Mouse (Mus musculus) neural tube, embryonic 14.5 days (tissue): Measurements from ENCODE around the gene a. TPM values are rescaled to one million over a fixed set of nuclear protein-coding genes. Genes with fewer than 3 reads are reported as not detected.

Experiments
- ATAC-seq: fragments of 200-750 bp; cut with Nextera tagmentation; 2 replicates; pipeline ENCODE4 v1.8.0; 2017; ENCODE audit warnings: low read depth, mild to moderate bottlenecking, moderate TSS enrichment, moderate library complexity
- H3K27ac ChIP-seq: fragments of 300-500 bp; sonication (generic); 2 replicates; pipeline ENCODE4 v1.5.1; 2014; ENCODE audit warnings: low read depth, mild to moderate bottlenecking, control low read depth, low read length, moderate library complexity, mixed read lengths
- H3K27me3 ChIP-seq: fragments of 300-500 bp; sonication (generic); 2 replicates; pipeline ENCODE4 v1.6.1; 2014; ENCODE audit warnings: low read length; ENCODE audit not compliant: control insufficient read depth, insufficient read depth
- H3K36me3 ChIP-seq: fragments of 300-500 bp; sonication (generic); 2 replicates; pipeline ENCODE4 v1.6.1; 2014; ENCODE audit warnings: low read length, mixed read lengths; ENCODE audit not compliant: control insufficient read depth, insufficient read depth
- H3K4me1 ChIP-seq: fragments of 300-500 bp; sonication (generic); 2 replicates; pipeline ENCODE4 v1.6.1; 2014; ENCODE audit warnings: low read length; ENCODE audit not compliant: control insufficient read depth, insufficient read depth
- H3K4me2 ChIP-seq: fragments of 300-500 bp; sonication (generic); 2 replicates; pipeline ENCODE4 v1.6.1; 2014; ENCODE audit warnings: mild to moderate bottlenecking, low read depth, low read length, control low read depth
- H3K4me3 ChIP-seq: fragments of 300-500 bp; sonication (generic); 2 replicates; pipeline ENCODE4 v1.5.1; 2014; ENCODE audit warnings: low read depth, low read length, control low read depth, mixed read lengths
- H3K9ac ChIP-seq: fragments of 300-500 bp; sonication (generic); replicated peaks from 2 replicates; pipeline ENCODE4 v1.6.1; 2014; ENCODE audit warnings: low read depth, mild to moderate bottlenecking, control low read depth, low read length, mixed read lengths
- H3K9me3 ChIP-seq: fragments of 300-500 bp; sonication (generic); 2 replicates; pipeline ENCODE4 v1.6.1; 2016; ENCODE audit warnings: low read length; ENCODE audit not compliant: control insufficient read depth
- WGBS: fragments of 180-500 bp; shearing (Covaris S2); extraction: QIAGEN DNeasy Blood & Tissue Kit; methylation state at CpG from one replicate; pipeline ENCODE4 v1.1.7; 2014; 5-methylcytosine and 5-hydroxymethylcytosine counted together
- polyA plus RNA-seq: library from polyadenylated mRNA; unstranded; fragments of >200 nt; fragmentation: Nextera tagmentation; extraction: Ambion mirVana; gene quantifications from 2 replicates; pipeline ENCODE4 v1.2.1, GENCODE M21; 2014

The a gene
- polyA plus RNA-seq, 1 experiment from 2014 or later = not detected

GRCm38 (mm10) chr2:155090909-155091742 lies 299.9 kb downstream of the a start:
- no peaks in the 10 kb centered on the region for H3K9me3 ChIP-seq
- no peak overlapping the region for H3K4me3 ChIP-seq
- no peak overlapping the region for H3K4me2 ChIP-seq
- H3K27me3 ChIP-seq = no peaks in the 10 kb centered on the region
- no peaks in the 10 kb centered on the region for H3K36me3 ChIP-seq
- no peaks in the 10 kb centered on the region for H3K4me1 ChIP-seq
- 54% methylated on average over 13 of the region's 13 CpGs for WGBS
- no peak for ATAC-seq
- H3K9ac ChIP-seq = no peak overlapping the region
- H3K27ac ChIP-seq = no peak overlapping the region

DNA sequence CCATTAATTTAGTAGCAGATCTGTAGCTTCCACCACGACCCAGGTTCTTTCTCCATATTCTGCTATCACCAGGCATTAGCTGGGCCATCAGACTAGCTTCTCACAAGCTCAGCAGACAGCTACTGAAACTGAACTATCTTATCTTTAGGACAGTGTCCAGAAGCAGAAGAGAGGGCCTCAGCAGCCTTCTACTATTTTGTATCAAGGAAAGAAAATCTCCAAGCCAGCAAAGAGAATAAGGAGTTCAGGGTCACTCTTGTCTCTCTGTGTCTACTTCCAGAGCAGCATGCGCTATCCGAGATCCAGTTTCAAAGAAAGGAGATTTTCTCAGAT lies 300.5 kb downstream of the a start:
- no peak for ATAC-seq
- Histone ChIP-seq H3K9ac (no peak overlapping the region), H3K36me3 (no peaks in the 10 kb centered on the region), H3K4me3 (no peak overlapping the region), H3K9me3 (no peaks in the 10 kb centered on the region), H3K27ac (no peak overlapping the region), H3K4me1 (no peaks in the 10 kb centered on the region), H3K27me3 (no peaks in the 10 kb centered on the region), H3K4me2 (no peak overlapping the region)
- WGBS = 84% methylated on average over 3 of the region's 3 CpGs

- no peak for ATAC-seq
- Histone ChIP-seq H3K36me3 (no peaks in the 10 kb centered on the region), H3K9ac (no peak overlapping the region), H3K9me3 (no peaks in the 10 kb centered on the region), H3K4me3 (no peak overlapping the region), H3K27ac (no peak overlapping the region), H3K4me2 (no peak overlapping the region), H3K27me3 (no peaks in the 10 kb centered on the region), H3K4me1 (no peaks in the 10 kb centered on the region)
- 63% methylated on average over 4 of the region's 4 CpGs for whole genome bisulfite sequencing
Observed at GRCm38 (mm10) chr2:155093418-155093817, 302.2 kb downstream of the a start.

DNA sequence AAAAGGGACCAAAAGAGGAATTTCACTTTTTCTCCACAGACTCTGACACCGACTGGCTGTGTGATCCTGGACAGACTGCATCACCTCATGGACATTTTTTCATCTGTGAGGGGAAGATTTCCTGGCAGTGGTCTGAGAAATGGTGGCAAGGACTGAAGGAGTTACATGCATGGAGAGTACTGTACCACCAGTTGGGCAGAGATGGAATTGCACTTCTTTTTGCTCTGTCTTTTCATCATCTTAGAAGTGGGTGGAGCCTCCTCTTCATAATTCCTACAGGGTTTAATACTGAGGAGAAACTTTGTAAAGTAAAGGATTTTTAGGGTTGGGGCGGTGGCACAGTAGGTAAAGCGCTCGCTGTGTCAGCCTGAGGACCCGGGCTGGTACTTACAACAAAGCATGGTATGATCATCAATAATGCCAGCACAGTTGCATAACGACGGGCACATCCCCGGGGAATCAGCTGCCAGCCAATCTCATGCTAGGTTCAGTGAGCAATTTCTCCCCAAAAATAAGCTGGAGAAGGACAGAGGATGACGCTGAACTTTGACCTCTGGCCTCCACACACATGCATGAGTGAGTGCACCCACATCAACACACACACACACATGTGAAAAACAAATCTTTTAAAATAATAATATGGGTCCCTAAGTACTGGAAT lies 307.6 kb downstream of the a start:
- Histone ChIP-seq H3K9ac (no peak overlapping the region), H3K36me3 (no peaks in the 10 kb centered on the region), H3K27me3 (no peaks in the 10 kb centered on the region), H3K4me3 (no peak overlapping the region), H3K9me3 (no peaks in the 10 kb centered on the region), H3K4me1 (no peaks in the 10 kb centered on the region), H3K4me2 (no peak overlapping the region), H3K27ac (no peak overlapping the region)
- WGBS = 77% methylated on average over 9 of the region's 9 CpGs
- no peak for ATAC-seq

GRCm38 (mm10) chr2:155099421-155099820 lies 308.2 kb downstream of the a start:
- H3K9ac ChIP-seq = no peak overlapping the region
- H3K27ac ChIP-seq = no peak overlapping the region
- no peak for ATAC-seq
- H3K4me3 ChIP-seq = no peak overlapping the region
- no peaks in the 10 kb centered on the region for H3K27me3 ChIP-seq
- no peaks in the 10 kb centered on the region for H3K9me3 ChIP-seq
- 48% methylated on average over 7 of the region's 7 CpGs for WGBS
- no peaks in the 10 kb centered on the region for H3K4me1 ChIP-seq
- H3K36me3 ChIP-seq = no peaks in the 10 kb centered on the region
- H3K4me2 ChIP-seq = no peak overlapping the region

- Histone ChIP-seq H3K9me3 (no peaks in the 10 kb centered on the region), H3K27ac (no peak overlapping the region), H3K36me3 (no peaks in the 10 kb centered on the region), H3K27me3 (no peaks in the 10 kb centered on the region), H3K9ac (no peak overlapping the region), H3K4me1 (no peaks in the 10 kb centered on the region), H3K4me2 (no peak overlapping the region), H3K4me3 (no peak overlapping the region)
- ATAC-seq = no peak
- 76% methylated on average over 14 of the region's 14 CpGs for WGBS
Observed at GRCm38 (mm10) chr2:155099994-155100795, 309.0 kb downstream of the a start.

Other genes with a start within 250 kb of the a start
- gene 1700003F12Rik, start 244.3 kb upstream of the a start, polyA plus RNA-seq = 1.6 and 1.9 TPM in 2 replicates
- 0.30 and 0.62 TPM in 2 replicates for gene Actl10, start 239.6 kb upstream of the a start, polyA plus RNA-seq
- gene Necab3, start 232.5 kb upstream of the a start, polyA plus RNA-seq = 11.5 and 16.8 TPM in 2 replicates
- 0.92 and 1.8 TPM in 2 replicates for gene E2f1, start 221.5 kb upstream of the a start, polyA plus RNA-seq
- gene Pxmp4, start 187.7 kb upstream of the a start, polyA plus RNA-seq = 16.0 and 17.5 TPM in 2 replicates
- 2.0 and 2.1 TPM in 2 replicates for gene Zfp341, start 178.1 kb upstream of the a start, polyA plus RNA-seq
- gene 4930519P11Rik, start 178.0 kb upstream of the a start, polyA plus RNA-seq = 0.92 TPM in 1 of 2 replicates, not detected in the other
- gene Chmp4b, start 139.7 kb upstream of the a start, polyA plus RNA-seq = 15.5 and 16.6 TPM in 2 replicates
- gene Gm14214, start 21.4 kb upstream of the a start, polyA plus RNA-seq = not detected in 2 replicates
- 27.5 and 34.5 TPM in 2 replicates for gene Raly, start 306 bp upstream of the a start, polyA plus RNA-seq
- 77.5 and 82.5 TPM in 2 replicates for gene Eif2s2, start 101.5 kb downstream of the a start, polyA plus RNA-seq
- 0.42 and 0.46 TPM in 2 replicates for gene Gm14226, start 226.9 kb downstream of the a start, polyA plus RNA-seq